Mouse (Mus musculus): ENCODE results near the gene Stpg2.

- TF ChIP-seq CTCF (IDR thresholded peaks at IDR 0.05; ENCODE audit: low read depth) (no peak), EP300 (IDR thresholded peaks at IDR 0.05; ENCODE audit: low read depth) (no peak)
These were observed 456.7 kb downstream of the Stpg2 start for GRCm38 (mm10) chr3:139662241-139662640.
